Mouse (Mus musculus): ENCODE results near the gene Ccl27a. TPM values are rescaled to one million over a fixed set of nuclear protein-coding genes. Genes with fewer than 3 reads are reported as not detected.

Ccl27a gene
- polyA plus RNA-seq, 1 experiment: 13.3 TPM

DNA sequence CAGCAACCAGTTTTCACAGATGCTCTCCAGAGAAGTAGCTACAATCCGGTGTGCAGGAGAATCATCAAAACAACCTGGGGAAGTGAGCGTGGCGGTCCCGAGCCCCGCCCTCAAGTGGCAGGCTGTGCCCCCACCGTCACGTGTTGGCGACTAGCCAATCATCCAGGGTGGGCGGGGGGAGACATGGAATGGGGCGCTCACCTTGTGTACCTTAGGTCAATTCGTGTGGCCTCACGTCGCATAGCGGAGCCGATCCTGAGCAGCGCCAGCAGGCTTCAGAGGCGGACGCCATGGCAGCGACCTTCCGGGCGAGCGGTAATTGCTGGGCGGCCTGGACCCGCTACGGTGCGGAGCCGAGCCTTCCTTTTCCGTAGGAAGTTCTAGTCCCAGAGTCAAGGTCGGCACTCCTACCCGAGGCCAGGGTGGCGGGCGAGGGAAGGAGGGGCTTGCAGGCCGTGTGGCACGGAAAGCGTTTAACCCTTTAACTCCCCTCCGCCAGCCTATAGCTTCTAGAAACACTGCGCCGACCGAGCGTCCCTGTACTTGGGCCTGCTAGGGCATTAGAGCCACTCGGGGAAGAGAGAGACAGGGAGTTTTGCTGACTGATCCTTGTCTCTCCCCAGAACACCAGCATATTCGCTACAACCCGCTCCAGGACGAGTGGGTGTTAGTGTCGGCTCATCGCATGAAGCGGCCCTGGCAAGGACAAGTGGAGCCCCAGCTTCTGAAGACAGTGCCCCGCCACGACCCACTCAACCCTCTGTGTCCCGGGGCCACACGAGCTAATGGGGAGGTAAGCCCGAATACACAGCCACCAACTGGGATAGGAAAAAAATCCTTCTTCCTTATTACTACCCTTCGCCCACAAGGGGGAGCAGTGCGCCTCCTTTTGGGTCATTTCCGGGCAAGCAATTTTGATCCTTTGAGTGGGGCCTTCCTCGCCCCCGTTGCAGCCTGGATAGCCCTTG, 18.4 kb downstream of the Ccl27a start, which contains the start of gene Sigmar1:
TSS of gene Sigmar1 (minus strand) at position 820 of the 968 bp plus-strand sequence.
- TF ChIP-seq CTCF (IDR thresholded peaks at IDR 0.05; ENCODE audit: low read depth, low read length) (peak; percentile 53; the same call in 1 of the 2 replicates), POLR2A (IDR thresholded peaks at IDR 0.05; ENCODE audit: borderline replicate concordance, low read depth, low read length) (no peak)
- Histone ChIP-seq H3K4me3 (ENCODE audit: insufficient read depth, low read length) (peak within 1 kb of the TSS; percentile 73), H3K4me1 (ENCODE audit: control insufficient read depth, insufficient read depth, low read length) (peaks cover 5% of the 10 kb centered on the region)

DNA sequence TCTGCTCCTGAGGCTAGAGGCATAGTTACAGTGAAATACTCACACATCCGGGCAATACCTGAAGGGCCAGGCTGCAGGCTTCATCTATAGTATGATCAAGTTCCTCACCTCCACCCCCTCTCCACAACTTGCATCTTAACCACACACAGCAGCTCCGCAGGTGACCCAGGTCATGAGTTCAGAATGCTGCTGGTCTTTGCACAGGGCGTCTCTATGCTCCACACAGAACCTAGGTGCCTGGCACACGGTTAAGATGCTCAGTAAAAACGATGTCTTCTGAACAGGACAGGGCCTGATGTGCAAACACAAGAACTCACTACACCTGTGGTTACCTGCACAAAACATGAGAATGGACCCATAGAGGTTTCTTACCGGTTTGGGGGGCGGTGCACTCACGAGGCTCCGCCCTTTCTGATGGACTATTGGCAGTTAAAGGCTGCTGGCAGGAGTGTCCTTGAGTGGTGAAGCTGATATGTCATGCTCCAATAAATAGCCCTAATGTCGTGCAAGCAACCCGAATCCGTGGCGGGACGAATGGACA, 19.2 kb downstream of the Ccl27a start, which contains the start of gene Galt:
TSS of gene Galt (plus strand) at position 432 of the 541 bp plus-strand sequence.
- Histone ChIP-seq H3K27ac (ENCODE audit: insufficient read depth, low read depth, low read length) (peak within 1 kb of the TSS; percentile 71), H3K4me1 (ENCODE audit: control insufficient read depth, insufficient read depth, low read length) (peaks cover 5% of the 10 kb centered on the region)

More for the DNA sequence above, 18.4 kb downstream of the Ccl27a start, which contains the start of gene Sigmar1:
- peak within 1 kb of the TSS; percentile 71 for H3K27ac ChIP-seq (ENCODE audit: insufficient read depth, low read depth, low read length)

DNA sequence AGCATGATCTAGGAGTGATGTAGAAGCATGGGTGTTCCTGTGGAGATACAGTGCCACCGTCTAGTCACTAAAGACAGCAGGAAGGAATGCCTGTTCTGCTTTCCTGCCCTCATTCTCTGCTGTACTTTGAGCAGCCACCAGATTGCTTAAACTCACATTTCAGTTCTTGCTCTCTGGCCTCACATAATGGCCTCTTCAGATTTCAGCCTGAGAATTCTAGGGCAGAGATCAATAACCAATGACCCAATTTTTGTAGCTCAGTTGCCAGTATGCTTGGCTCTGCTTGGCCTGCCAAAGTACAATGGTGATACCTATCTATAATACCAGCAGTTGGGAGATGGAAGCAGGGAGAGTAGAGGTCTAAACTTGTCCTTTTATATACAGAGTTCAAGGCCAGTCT, 29.0 kb downstream of the Ccl27a start:
- H3K4me1 ChIP-seq (ENCODE audit: control insufficient read depth, insufficient read depth, low read length): no peaks in the 10 kb centered on the region; the same call in 1 of the 2 replicates
- H3K27ac ChIP-seq (ENCODE audit: insufficient read depth, low read depth, low read length): no peak overlapping the region
- no peak overlapping the region for H3K4me3 ChIP-seq (ENCODE audit: insufficient read depth, low read length)
- TF ChIP-seq CTCF (IDR thresholded peaks at IDR 0.05; ENCODE audit: low read depth, low read length) (no peak), POLR2A (IDR thresholded peaks at IDR 0.05; ENCODE audit: borderline replicate concordance, low read depth, low read length) (no peak)

More for the DNA sequence above, 19.2 kb downstream of the Ccl27a start, which contains the start of gene Galt:
- H3K4me3 ChIP-seq (ENCODE audit: insufficient read depth, low read length): peak within 1 kb of the TSS; percentile 73
- TF ChIP-seq CTCF (IDR thresholded peaks at IDR 0.05; ENCODE audit: low read depth, low read length) (no peak), POLR2A (IDR thresholded peaks at IDR 0.05; ENCODE audit: borderline replicate concordance, low read depth, low read length) (no peak)

DNA sequence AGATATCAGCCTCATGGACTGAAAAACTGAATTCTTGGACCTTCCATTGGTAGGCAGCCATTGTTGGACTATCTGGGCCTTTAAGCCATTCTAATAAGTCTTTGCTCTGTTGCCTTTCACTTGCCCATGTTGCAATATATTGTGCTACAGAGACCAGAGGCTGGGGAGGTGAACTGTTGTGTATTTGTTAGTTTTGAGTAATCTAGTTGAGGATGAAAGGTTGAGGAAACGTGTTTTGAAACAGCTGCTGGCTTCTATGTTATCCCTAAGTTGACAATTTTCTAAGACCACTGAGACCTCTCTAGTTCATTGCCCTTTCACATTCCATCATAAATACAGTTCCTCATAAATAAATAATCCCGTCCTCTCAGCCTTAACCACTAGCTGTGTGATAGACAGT, 29.9 kb downstream of the Ccl27a start:
- H3K27ac ChIP-seq (ENCODE audit: insufficient read depth, low read depth, low read length): no peak overlapping the region
- H3K4me3 ChIP-seq (ENCODE audit: insufficient read depth, low read length): no peak overlapping the region
- peaks cover 9% of the 10 kb centered on the region for H3K4me1 ChIP-seq (ENCODE audit: control insufficient read depth, insufficient read depth, low read length)
- TF ChIP-seq POLR2A (IDR thresholded peaks at IDR 0.05; ENCODE audit: borderline replicate concordance, low read depth, low read length): no peak
- no peak for TF ChIP-seq CTCF (IDR thresholded peaks at IDR 0.05; ENCODE audit: low read depth, low read length)

DNA sequence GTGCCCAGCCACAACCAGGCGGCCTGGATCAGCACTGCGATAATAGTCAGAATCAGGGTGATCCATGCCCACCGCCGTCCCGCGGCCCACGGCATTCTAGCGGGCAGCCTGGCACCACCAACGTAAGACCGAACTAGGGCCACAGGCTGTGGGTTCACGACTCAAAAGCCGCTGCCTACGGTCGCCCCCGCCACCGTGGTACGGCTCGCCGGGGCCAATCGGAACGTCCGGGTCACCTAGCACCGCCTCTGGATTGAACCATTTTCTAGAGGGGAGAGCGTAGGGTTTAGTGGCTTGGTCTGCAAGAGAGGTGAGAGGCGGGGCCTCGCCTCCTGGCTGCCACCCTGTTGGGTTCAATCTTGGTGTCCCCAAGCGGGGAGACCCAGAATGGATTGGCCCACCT, 32.9 kb downstream of the Ccl27a start:
- Histone ChIP-seq H3K4me3 (ENCODE audit: insufficient read depth, low read length) (peak overlapping the region; percentile 88), H3K4me1 (ENCODE audit: control insufficient read depth, insufficient read depth, low read length) (peaks cover 12% of the 10 kb centered on the region), H3K27ac (ENCODE audit: insufficient read depth, low read depth, low read length) (peak overlapping the region; percentile 84)
- TF ChIP-seq CTCF (IDR thresholded peaks at IDR 0.05; ENCODE audit: low read depth, low read length) (no peak), POLR2A (IDR thresholded peaks at IDR 0.05; ENCODE audit: borderline replicate concordance, low read depth, low read length) (no peak)

DNA sequence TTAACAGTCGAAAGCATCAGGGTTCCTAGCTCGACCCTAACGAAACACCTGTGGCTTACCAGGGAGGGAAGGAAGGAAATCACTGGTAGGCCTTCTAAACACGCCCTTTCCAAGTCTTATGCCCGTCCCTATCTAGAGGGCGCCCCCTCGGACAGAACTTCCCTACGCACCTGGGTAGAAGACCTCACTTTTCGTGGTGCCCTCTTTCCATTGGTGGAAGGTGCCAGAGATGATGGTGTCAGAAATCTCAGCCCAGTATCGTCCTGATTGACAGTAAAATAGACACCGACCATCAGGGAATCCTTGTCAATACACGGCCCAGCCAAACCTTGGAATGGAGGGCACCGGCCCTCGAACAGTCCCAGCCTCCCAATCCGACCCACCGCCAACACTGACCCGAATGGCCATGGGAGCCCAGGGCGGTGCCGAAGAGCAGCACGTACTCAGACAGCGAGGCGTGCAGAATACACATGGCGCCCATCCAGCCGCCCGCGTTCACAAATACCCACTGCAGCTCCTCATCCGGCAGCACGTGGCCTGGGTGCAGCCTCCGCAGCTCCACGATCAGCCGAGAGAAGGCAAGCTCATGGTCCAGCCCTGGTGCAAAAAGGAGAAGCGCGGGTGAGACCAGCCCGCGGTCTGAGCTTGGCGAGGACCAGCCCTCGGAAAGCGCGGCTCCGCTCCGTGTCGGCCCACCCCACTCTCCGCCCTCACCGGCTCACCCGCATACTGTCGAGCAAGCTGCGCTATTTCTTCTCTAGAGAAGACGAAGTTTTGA, 33.5 kb downstream of the Ccl27a start:
- Histone ChIP-seq H3K4me3 (ENCODE audit: insufficient read depth, low read length) (peak overlapping the region; percentile 88), H3K27ac (ENCODE audit: insufficient read depth, low read depth, low read length) (peak overlapping the region; percentile 84), H3K4me1 (ENCODE audit: control insufficient read depth, insufficient read depth, low read length) (peaks cover 12% of the 10 kb centered on the region)
- no peak for TF ChIP-seq POLR2A (IDR thresholded peaks at IDR 0.05; ENCODE audit: borderline replicate concordance, low read depth, low read length)
- no peak for TF ChIP-seq CTCF (IDR thresholded peaks at IDR 0.05; ENCODE audit: low read depth, low read length)

DNA sequence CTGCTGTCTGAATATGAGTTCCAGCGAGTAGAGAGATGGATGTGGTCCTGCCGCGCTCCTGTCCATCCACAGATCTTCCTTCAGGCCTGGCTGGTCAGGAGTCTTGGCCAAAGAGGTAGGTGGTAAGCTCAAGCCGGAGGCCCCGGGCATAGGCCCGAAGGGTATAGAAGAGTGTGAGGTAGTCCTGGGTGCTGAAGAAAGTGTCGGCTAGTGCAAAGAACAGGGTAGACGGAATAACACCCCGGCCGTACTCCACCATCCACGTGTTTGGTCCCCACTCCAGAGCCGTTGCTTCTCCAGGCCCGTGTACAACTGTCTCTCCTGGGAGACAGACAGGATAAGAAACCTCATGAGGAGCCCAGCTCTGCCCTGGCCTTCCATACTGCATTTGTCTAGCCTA, 34.8 kb downstream of the Ccl27a start:
- H3K27ac ChIP-seq (ENCODE audit: insufficient read depth, low read depth, low read length): no peak overlapping the region
- no peak overlapping the region; the same call in 1 of the 2 replicates for H3K4me3 ChIP-seq (ENCODE audit: insufficient read depth, low read length)
- H3K4me1 ChIP-seq (ENCODE audit: control insufficient read depth, insufficient read depth, low read length): peaks cover 12% of the 10 kb centered on the region
- TF ChIP-seq POLR2A (IDR thresholded peaks at IDR 0.05; ENCODE audit: borderline replicate concordance, low read depth, low read length): no peak
- no peak for TF ChIP-seq CTCF (IDR thresholded peaks at IDR 0.05; ENCODE audit: low read depth, low read length)

DNA sequence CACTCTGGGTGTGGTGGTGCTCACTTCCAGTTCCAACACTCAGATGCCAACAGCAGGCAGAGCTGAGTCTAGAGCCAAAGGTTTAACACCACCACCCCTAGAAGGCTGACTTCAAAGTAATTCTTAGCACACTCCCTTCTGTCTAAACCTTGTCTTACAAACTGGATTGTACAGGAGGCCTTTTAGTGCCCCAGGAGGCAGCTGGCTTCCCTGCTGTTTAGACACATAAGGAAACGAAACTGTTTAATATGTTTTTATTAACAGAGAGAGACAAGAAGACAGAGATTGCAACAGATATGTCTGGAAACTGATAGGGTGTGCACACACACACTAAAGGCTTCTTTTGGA, 35.8 kb downstream of the Ccl27a start:
- H3K4me1 ChIP-seq (ENCODE audit: control insufficient read depth, insufficient read depth, low read length): peaks cover 12% of the 10 kb centered on the region
- H3K4me3 ChIP-seq (ENCODE audit: insufficient read depth, low read length): no peak overlapping the region
- TF ChIP-seq CTCF (IDR thresholded peaks at IDR 0.05; ENCODE audit: low read depth, low read length) (no peak), POLR2A (IDR thresholded peaks at IDR 0.05; ENCODE audit: borderline replicate concordance, low read depth, low read length) (no peak)
- peak overlapping the region; percentile 35 for H3K27ac ChIP-seq (ENCODE audit: insufficient read depth, low read depth, low read length)

DNA sequence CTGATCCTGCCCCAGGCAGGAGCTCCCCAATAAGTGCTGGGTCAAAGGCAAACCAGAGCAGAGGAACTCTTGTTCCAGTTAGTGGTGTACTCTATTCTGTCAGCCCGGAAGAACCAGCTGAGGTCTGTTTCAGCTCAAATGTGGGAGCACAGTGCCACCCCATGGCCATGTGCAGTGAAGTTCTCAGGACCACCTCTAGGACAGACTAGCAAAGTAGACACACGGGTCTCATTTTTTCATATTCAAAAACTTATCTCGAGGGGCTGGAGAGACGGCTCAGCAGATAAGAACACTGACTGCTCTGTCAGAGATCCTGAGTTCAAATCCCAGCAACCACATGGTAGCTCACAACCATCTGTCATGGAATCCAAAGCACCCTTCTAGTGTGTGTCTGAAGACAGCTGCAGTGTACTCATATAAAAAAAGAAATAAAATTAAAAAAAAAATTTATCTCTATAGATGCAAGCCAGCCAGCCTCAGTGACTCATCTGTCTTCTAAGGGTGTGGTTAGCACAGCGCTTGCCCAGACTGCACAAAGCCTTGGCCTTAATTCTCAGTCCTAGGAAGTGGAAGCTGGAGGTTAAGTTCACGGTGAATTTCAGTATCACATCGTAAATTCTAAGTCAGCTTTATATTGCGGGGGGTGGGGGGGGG, 36.3 kb downstream of the Ccl27a start:
- Histone ChIP-seq H3K4me1 (ENCODE audit: control insufficient read depth, insufficient read depth, low read length) (peaks cover 12% of the 10 kb centered on the region), H3K4me3 (ENCODE audit: insufficient read depth, low read length) (no peak overlapping the region), H3K27ac (ENCODE audit: insufficient read depth, low read depth, low read length) (0 out of 2 replicates have a peak overlapping the region, but pooled peaks have one; percentile 35)
- TF ChIP-seq POLR2A (IDR thresholded peaks at IDR 0.05; ENCODE audit: borderline replicate concordance, low read depth, low read length) (no peak), CTCF (IDR thresholded peaks at IDR 0.05; ENCODE audit: low read depth, low read length) (peak; percentile 78)

Data from bone marrow macrophage, adult 2 months (primary cell).